Mouse (Mus musculus): ENCODE results near the gene Swap70. TPM values are rescaled to one million over a fixed set of nuclear protein-coding genes. Genes with fewer than 3 reads are reported as not detected.
"Not testable (repeated sequence)": the region's sequence is repeated elsewhere in the genome, so short reads cannot be mapped to it uniquely, and the experiment has no call there.

The Swap70 gene
- total and polyA plus RNA-seq, 3 experiments: 296 to 398 (median 370) TPM

DNA sequence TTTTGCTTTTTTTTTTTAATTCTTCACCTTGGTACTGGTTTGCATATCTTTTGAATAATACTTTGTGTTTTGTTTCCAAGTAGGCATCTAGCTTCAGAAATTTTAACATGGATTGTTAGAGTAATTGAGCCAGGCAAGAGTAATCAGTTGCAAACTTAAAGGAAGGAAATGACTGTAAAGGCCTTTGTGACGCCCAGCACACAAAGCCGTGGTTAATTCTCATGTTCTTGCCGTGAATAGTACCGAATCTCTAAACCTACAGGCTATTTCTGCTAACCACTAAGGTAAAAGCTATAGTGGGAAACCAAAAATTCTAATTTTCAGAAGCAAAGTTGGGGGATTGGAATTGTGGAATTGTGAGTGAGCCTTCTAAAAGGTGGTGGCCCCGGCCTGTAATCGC lies 8.5 kb downstream of the Swap70 start:
- peak overlapping the region; percentile 72 for H3K9ac ChIP-seq (ENCODE audit: insufficient read depth, low read depth)
- H3K4me2 ChIP-seq (ENCODE audit: insufficient read depth, low read depth, poor library complexity, severe bottlenecking): peak overlapping the region; percentile 93
- TF ChIP-seq EP300 (IDR thresholded peaks at IDR 0.05; ENCODE audit: low read length) (peak; percentile 3; the same call in 1 of the 2 replicates), ZNF384 (IDR thresholded peaks at IDR 0.05; ENCODE audit: low read depth, low read length) (0 out of 2 replicates have a peak, but pooled peaks have one; percentile 86), NELFE (IDR thresholded peaks at IDR 0.05; ENCODE audit: low read depth, low read length) (no peak), E2F4 (IDR thresholded peaks at IDR 0.05; ENCODE audit: insufficient replicate concordance, low read depth, low read length) (no peak), POLR2A (IDR thresholded peaks at IDR 0.05; ENCODE audit: low read depth, low read length) (peak; percentile 3; the same call in 1 of the 2 replicates), SIN3A (IDR thresholded peaks at IDR 0.05; ENCODE audit: low read length) (0 out of 2 replicates have a peak, but pooled peaks have one; percentile 12), CHD1 (IDR thresholded peaks at IDR 0.05; ENCODE audit: low read depth, low read length) (no peak; the same call in 1 of the 2 replicates), POLR2AphosphoS2 (IDR thresholded peaks at IDR 0.05; ENCODE audit: low read depth, low read length) (no peak), ETS1 (conservative IDR thresholded peaks at IDR 0.05; ENCODE audit: low read depth, low read length) (no peak)
- in situ Hi-C loops (cut with MboI; ENCODE audit: low pct_ligation_motif_present, low pct_unique_long_range_greater_than_20kb, low sequenced_read_pairs) (no loop called here), dilution Hi-C loops (cut with MboI; ENCODE audit: extremely low pct_ligation_motif_present, extremely low pct_unique_long_range_greater_than_20kb, low sequenced_read_pairs) (no loop called here)
- H3K79me2 ChIP-seq (replicated peaks; ENCODE audit: control insufficient read depth, extremely low read depth, insufficient read depth, poor library complexity, severe bottlenecking): peaks cover 95% of the 10 kb centered on the region
- peaks cover 25 to 38% of the 10 kb centered on the region in 2 experiments for H3K4me1 ChIP-seq (ENCODE audit: control insufficient read depth in 1 of 2, insufficient read depth in 2 of 2)
- peaks cover 50 to 71% of the 10 kb centered on the region in 2 experiments for H3K36me3 ChIP-seq (replicated peaks in 1 of 2; ENCODE audit: control insufficient read depth in 1 of 2, insufficient read depth in 1 of 2, low read length in 1 of 2)
- H3K9me3 ChIP-seq (replicated peaks; ENCODE audit: low read length): no peaks in the 10 kb centered on the region
- DNase-seq (ENCODE audit: extremely low read depth): peak; percentile 34
- H3K27ac ChIP-seq (ENCODE audit: insufficient read depth, low read depth): no peak overlapping the region; the same call in 1 of the 2 replicates
- H3K4me3 ChIP-seq (replicated peaks in 1 of 3; ENCODE audit: low read depth in 2 of 3, low read length in 2 of 3, poor library complexity in 1 of 3): peak overlapping the region in 2 of 3 experiments; percentile 29 to 41
- H3K27me3 ChIP-seq (replicated peaks): no peaks in the 10 kb centered on the region

DNA sequence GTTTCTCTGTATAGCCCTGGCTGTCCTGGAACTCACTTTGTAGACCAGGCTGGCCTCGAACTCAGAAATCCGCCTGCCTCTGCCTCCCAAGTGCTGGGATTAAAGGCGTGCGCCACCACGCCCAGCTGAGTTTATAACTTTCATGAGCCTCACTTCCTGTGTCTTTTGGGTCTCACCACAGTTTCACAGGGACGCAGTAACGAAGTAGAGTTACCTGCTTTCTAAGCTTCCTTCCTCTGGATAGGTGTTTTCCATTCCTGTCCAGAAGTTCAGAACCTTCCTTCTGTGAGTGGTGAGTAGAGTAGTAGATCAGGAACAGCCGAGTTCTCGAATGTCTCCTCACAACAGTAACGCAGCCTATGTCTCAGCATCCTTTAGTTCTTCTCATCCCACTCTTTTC lies 9.6 kb downstream of the Swap70 start:
- in situ Hi-C loops (cut with MboI; ENCODE audit: low pct_ligation_motif_present, low pct_unique_long_range_greater_than_20kb, low sequenced_read_pairs); dilution Hi-C loops (cut with MboI; ENCODE audit: extremely low pct_ligation_motif_present, extremely low pct_unique_long_range_greater_than_20kb, low sequenced_read_pairs): not testable (repeated sequence)
- H3K36me3 ChIP-seq (replicated peaks in 1 of 2; ENCODE audit: control insufficient read depth in 1 of 2, insufficient read depth in 1 of 2, low read length in 1 of 2): peaks cover 51 to 74% of the 10 kb centered on the region in 2 experiments

DNA sequence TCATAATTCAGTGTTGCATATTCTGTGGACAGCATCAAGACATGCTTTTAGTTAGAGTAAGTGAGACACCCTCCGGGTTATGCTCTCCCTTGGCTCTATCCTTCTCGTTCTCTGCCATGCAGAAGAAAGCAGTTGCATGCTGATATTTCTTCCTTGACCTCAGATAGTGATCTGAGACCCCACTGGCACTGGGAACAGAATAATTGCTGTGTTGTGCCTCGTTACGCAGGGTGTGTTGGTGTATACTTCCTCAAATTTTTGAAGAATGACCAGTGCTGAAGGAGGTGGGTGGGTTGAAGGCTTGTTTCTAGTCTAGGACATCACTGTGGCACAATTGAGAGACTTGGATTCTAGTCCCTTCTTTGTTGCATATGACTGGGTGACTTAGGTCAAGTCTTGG lies 14.6 kb downstream of the Swap70 start:
- dilution Hi-C loops (cut with MboI; ENCODE audit: extremely low pct_ligation_motif_present, extremely low pct_unique_long_range_greater_than_20kb, low sequenced_read_pairs): no loop called here
- in situ Hi-C loops (cut with MboI; ENCODE audit: low pct_ligation_motif_present, low pct_unique_long_range_greater_than_20kb, low sequenced_read_pairs): no loop called here
- peaks cover 95% of the 10 kb centered on the region for H3K79me2 ChIP-seq (replicated peaks; ENCODE audit: control insufficient read depth, extremely low read depth, insufficient read depth, poor library complexity, severe bottlenecking)
- peak overlapping the region; percentile 86 for H3K4me2 ChIP-seq (ENCODE audit: insufficient read depth, low read depth, poor library complexity, severe bottlenecking)
- peak overlapping the region; percentile 12; the same call in 1 of the 2 replicates for H3K9ac ChIP-seq (ENCODE audit: insufficient read depth, low read depth)
- H3K4me3 ChIP-seq (replicated peaks in 1 of 3; ENCODE audit: low read depth in 2 of 3, low read length in 2 of 3, poor library complexity in 1 of 3): peak overlapping the region in 2 of 3 experiments; percentile 6 to 25
- peaks cover 41 to 70% of the 10 kb centered on the region in 2 experiments for H3K36me3 ChIP-seq (replicated peaks in 1 of 2; ENCODE audit: control insufficient read depth in 1 of 2, insufficient read depth in 1 of 2, low read length in 1 of 2)
- H3K9me3 ChIP-seq (replicated peaks; ENCODE audit: low read length): no peaks in the 10 kb centered on the region
- peak overlapping the region; percentile 42 for H3K27ac ChIP-seq (ENCODE audit: insufficient read depth, low read depth)
- H3K27me3 ChIP-seq (replicated peaks): no peaks in the 10 kb centered on the region
- no peak for DNase-seq (ENCODE audit: extremely low read depth)
- H3K4me1 ChIP-seq (ENCODE audit: control insufficient read depth in 1 of 2, insufficient read depth in 2 of 2): peaks cover 38 to 89% of the 10 kb centered on the region in 2 experiments
- TF ChIP-seq MAX (IDR thresholded peaks at IDR 0.05; ENCODE audit: low read length) (no peak), TBP (conservative IDR thresholded peaks at IDR 0.05; ENCODE audit: low read depth, low read length) (no peak), SIN3A (IDR thresholded peaks at IDR 0.05; ENCODE audit: low read length) (no peak), MAZ (IDR thresholded peaks at IDR 0.05; ENCODE audit: low read depth, low read length) (no peak), CHD1 (IDR thresholded peaks at IDR 0.05; ENCODE audit: low read depth, low read length) (no peak), RAD21 (IDR thresholded peaks at IDR 0.05; ENCODE audit: low read depth, low read length) (no peak), MEF2A (IDR thresholded peaks at IDR 0.05; ENCODE audit: borderline replicate concordance, low read depth, low read length) (no peak), E2F4 (IDR thresholded peaks at IDR 0.05; ENCODE audit: insufficient replicate concordance, low read depth, low read length) (no peak), MXI1 (IDR thresholded peaks at IDR 0.05; ENCODE audit: low read depth, low read length) (no peak), ELF1 (IDR thresholded peaks at IDR 0.05; ENCODE audit: low read depth, low read length) (no peak), KAT2A (IDR thresholded peaks at IDR 0.05; ENCODE audit: insufficient replicate concordance, low read length) (no peak), MYC (IDR thresholded peaks at IDR 0.05; ENCODE audit: low read depth, low read length) (no peak), ZNF384 (IDR thresholded peaks at IDR 0.05; ENCODE audit: low read depth, low read length) (no peak), RCOR1 (conservative IDR thresholded peaks at IDR 0.05; ENCODE audit: low read depth, low read length) (no peak), MAFK (IDR thresholded peaks at IDR 0.05; ENCODE audit: insufficient replicate concordance, low read length) (no peak), JUND (conservative IDR thresholded peaks at IDR 0.05; ENCODE audit: low read depth, low read length) (no peak), CTCF (conservative IDR thresholded peaks at IDR 0.05 in 1 of 2, IDR thresholded peaks at IDR 0.05 in 1 of 2; ENCODE audit: low read depth in 2 of 2, low read length in 2 of 2) (no peak)

More for the DNA sequence above, 9.6 kb downstream of the Swap70 start:
- Histone ChIP-seq H3K27ac (ENCODE audit: insufficient read depth, low read depth) (peak overlapping the region; percentile 42), H3K4me2 (ENCODE audit: insufficient read depth, low read depth, poor library complexity, severe bottlenecking) (peak overlapping the region; percentile 42; the same call in 1 of the 2 replicates), H3K4me1 (ENCODE audit: control insufficient read depth in 1 of 2, insufficient read depth in 2 of 2) (peaks cover 29 to 48% of the 10 kb centered on the region in 2 experiments), H3K4me3 (replicated peaks in 1 of 3; ENCODE audit: low read depth in 2 of 3, low read length in 2 of 3, poor library complexity in 1 of 3) (peak overlapping the region in 1 of 3 experiments; percentile 7), H3K79me2 (replicated peaks; ENCODE audit: control insufficient read depth, extremely low read depth, insufficient read depth, poor library complexity, severe bottlenecking) (peaks cover 94% of the 10 kb centered on the region)
- not testable (repeated sequence) for H3K9ac ChIP-seq (ENCODE audit: insufficient read depth, low read depth); H3K27me3 ChIP-seq (replicated peaks); H3K9me3 ChIP-seq (replicated peaks; ENCODE audit: low read length)
- peak; percentile 18 for DNase-seq (ENCODE audit: extremely low read depth)

Measured in CH12.LX (cell line).